Mouse (Mus musculus) heart, postnatal 0 days (tissue): ENCODE results near the gene B230118H07Rik. TPM values are rescaled to one million over a fixed set of nuclear protein-coding genes. Genes with fewer than 3 reads are reported as not detected.

Experiments
- ATAC-seq: fragments of 200-750 bp; cut with Nextera tagmentation; 2 replicates; pipeline ENCODE4 v1.8.0; 2017; ENCODE audit warnings: low read depth, moderate number of reproducible peaks, moderate library complexity; ENCODE audit not compliant: insufficient read depth
- DNase-seq: peaks from one replicate; pipeline ENCODE4 v3.0.0-alpha.2; 2016; ENCODE audit warnings: low spot score
- H3K27ac ChIP-seq: fragments of 300-500 bp; sonication (generic); 2 replicates; pipeline ENCODE4 v1.5.1; 2014; ENCODE audit warnings: low read depth, mild to moderate bottlenecking
- H3K27me3 ChIP-seq: fragments of 300-500 bp; sonication (generic); 2 replicates; pipeline ENCODE4 v1.6.1; 2014; ENCODE audit warnings: low read length, mixed read lengths; ENCODE audit not compliant: control insufficient read depth, insufficient read depth
- H3K36me3 ChIP-seq: fragments of 300-500 bp; sonication (generic); replicated peaks from 2 replicates; pipeline ENCODE4 v1.6.1; 2014; ENCODE audit warnings: low read length, mixed read lengths; ENCODE audit not compliant: control insufficient read depth, insufficient read depth
- H3K4me1 ChIP-seq: fragments of 300-500 bp; sonication (generic); 2 replicates; pipeline ENCODE4 v1.6.1; 2014; ENCODE audit warnings: antibody characterized with exemption; ENCODE audit not compliant: control insufficient read depth, insufficient read depth
- H3K4me2 ChIP-seq: fragments of 300-500 bp; sonication (generic); 2 replicates; pipeline ENCODE4 v1.6.1; 2014; ENCODE audit warnings: low read depth, mild to moderate bottlenecking, low read length, moderate library complexity
- H3K4me3 ChIP-seq: fragments of 300-500 bp; sonication (generic); 2 replicates; pipeline ENCODE4 v1.5.1; 2014; ENCODE audit warnings: low read depth, low read length
- H3K9ac ChIP-seq: fragments of 300-500 bp; sonication (generic); replicated peaks from 2 replicates; pipeline ENCODE4 v1.6.1; 2014; ENCODE audit warnings: low read depth, low read length, mixed read lengths
- H3K9me3 ChIP-seq: fragments of 300-500 bp; sonication (generic); replicated peaks from 2 replicates; pipeline ENCODE4 v1.6.1; 2016; ENCODE audit warnings: low read length; ENCODE audit not compliant: control insufficient read depth
- CTCF ChIP-seq: IDR thresholded peaks from 2 replicates; pipeline ENCODE4 v1.5.1; 2016; ENCODE audit warnings: antibody characterized with exemption, control low read depth, low read depth
- EP300 ChIP-seq: IDR thresholded peaks from 2 replicates; pipeline ENCODE4 v1.6.1; 2016; ENCODE audit warnings: antibody characterized with exemption, low read depth
- WGBS: fragments of 180-500 bp; shearing (Covaris S2); extraction: QIAGEN DNeasy Blood & Tissue Kit; methylation state at CpG from one replicate; pipeline ENCODE4 v1.1.7; 2014; 5-methylcytosine and 5-hydroxymethylcytosine counted together
- polyA plus RNA-seq: library from polyadenylated mRNA; unstranded; fragments of >200 nt; fragmentation: Nextera tagmentation; extraction: Ambion mirVana; gene quantifications from 2 replicates; pipeline ENCODE4 v1.2.1, GENCODE M21; 2015
- total RNA-seq: library from RNA; depleted of rRNA; stranded (reverse); fragments of >200 nt; gene quantifications from 2 replicates; pipeline ENCODE4 v1.2.3, GENCODE M21; 2014; ENCODE audit warnings: low replicate concordance

The B230118H07Rik gene
- total and polyA plus RNA-seq, 2 experiments from 2014 or later: 17.3 to 85.5 TPM

GRCm38 (mm10) chr2:101652204-101652920 is 3.0 kb upstream of the B230118H07Rik start:
- Histone ChIP-seq H3K4me3 (peak overlapping the region; percentile 29), H3K27ac (no peak overlapping the region), H3K9me3 (no peaks in the 10 kb centered on the region), H3K27me3 (no peaks in the 10 kb centered on the region; the same call in 1 of the 2 replicates), H3K4me1 (no peaks in the 10 kb centered on the region), H3K36me3 (no peaks in the 10 kb centered on the region), H3K9ac (0 out of 2 replicates have a peak overlapping the region, but pooled peaks have one; percentile 16), H3K4me2 (peak overlapping the region; percentile 70)
- WGBS: 35% methylated on average over 14 of the region's 14 CpGs
- DNase-seq: no peak
- TF ChIP-seq EP300 (no peak), CTCF (no peak)
- ATAC-seq: 0 out of 2 replicates have a peak, but pooled peaks have one; percentile 33

- Histone ChIP-seq H3K36me3 (no peaks in the 10 kb centered on the region), H3K9me3 (no peaks in the 10 kb centered on the region)
- ATAC-seq: no peak
Measured at GRCm38 (mm10) chr2:101650446-101650845, 1.1 kb upstream of the B230118H07Rik start.

GRCm38 (mm10) chr2:101648361-101648760 is 971 bp downstream of the B230118H07Rik start:
- no peaks in the 10 kb centered on the region for H3K4me1 ChIP-seq
- no peak overlapping the region for H3K9ac ChIP-seq
- H3K36me3 ChIP-seq: no peaks in the 10 kb centered on the region; the same call in 1 of the 2 replicates
- no peak overlapping the region for H3K27ac ChIP-seq
- H3K4me3 ChIP-seq: peak overlapping the region; percentile 29; the same call in 1 of the 2 replicates
- no peak for TF ChIP-seq EP300
- TF ChIP-seq CTCF: no peak
- 66% methylated on average over 2 of the region's 2 CpGs for WGBS
- no peak for DNase-seq
- H3K9me3 ChIP-seq: no peaks in the 10 kb centered on the region
- no peak overlapping the region for H3K4me2 ChIP-seq
- no peak for ATAC-seq
- H3K27me3 ChIP-seq: no peaks in the 10 kb centered on the region; the same call in 1 of the 2 replicates

More at GRCm38 (mm10) chr2:101650446-101650845, 1.1 kb upstream of the B230118H07Rik start:
- WGBS: 29% methylated on average over 1 of the region's 1 CpGs
- H3K4me3 ChIP-seq: no peak overlapping the region
- DNase-seq: no peak
- TF ChIP-seq CTCF (no peak), EP300 (no peak)
- H3K4me1 ChIP-seq: no peaks in the 10 kb centered on the region
- H3K4me2 ChIP-seq: no peak overlapping the region
- H3K27ac ChIP-seq: no peak overlapping the region
- H3K27me3 ChIP-seq: no peaks in the 10 kb centered on the region; the same call in 1 of the 2 replicates
- H3K9ac ChIP-seq: no peak overlapping the region

- Histone ChIP-seq H3K9ac (no peak overlapping the region), H3K4me3 (peak overlapping the region; percentile 16; the same call in 1 of the 2 replicates), H3K27me3 (no peaks in the 10 kb centered on the region), H3K4me2 (no peak overlapping the region), H3K4me1 (no peaks in the 10 kb centered on the region), H3K9me3 (no peaks in the 10 kb centered on the region), H3K27ac (no peak overlapping the region), H3K36me3 (no peaks in the 10 kb centered on the region; the same call in 1 of the 2 replicates)
- ATAC-seq (no peak), DNase-seq (no peak)
- WGBS: 91% methylated on average over 1 of the region's 1 CpGs
- TF ChIP-seq CTCF (no peak), EP300 (no peak)
Measured at GRCm38 (mm10) chr2:101645841-101646240, 3.5 kb downstream of the B230118H07Rik start.

GRCm38 (mm10) chr2:101639840-101640350 is 9.4 kb downstream of the B230118H07Rik start:
- no peak overlapping the region for H3K27ac ChIP-seq
- H3K9me3 ChIP-seq: no peaks in the 10 kb centered on the region
- TF ChIP-seq EP300: no peak
- TF ChIP-seq CTCF: no peak
- DNase-seq (no peak), ATAC-seq (no peak)
- no peaks in the 10 kb centered on the region for H3K27me3 ChIP-seq
- no peak overlapping the region for H3K9ac ChIP-seq
- H3K4me2 ChIP-seq: no peak overlapping the region
- no peaks in the 10 kb centered on the region; the same call in 1 of the 2 replicates for H3K36me3 ChIP-seq
- no peaks in the 10 kb centered on the region for H3K4me1 ChIP-seq
- no peak overlapping the region for H3K4me3 ChIP-seq
- WGBS: 74% methylated on average over 3 of the region's 3 CpGs
